Mouse (Mus musculus) testis, adult 2 months (tissue): ENCODE measurements around the gene Slc7a8. TPM values are rescaled to one million over a fixed set of nuclear protein-coding genes. Genes with fewer than 3 reads are reported as not detected.

Experiments
- H3K27ac ChIP-seq: fragments of 200-500 bp; 2 replicates; pipeline ENCODE4 v1.5.1; 2012; ENCODE audit warnings: low read depth, low read length; ENCODE audit not compliant: control insufficient read depth, insufficient read depth
- H3K27me3 ChIP-seq: fragments of 200-500 bp; 2 replicates; pipeline ENCODE4 v1.6.1; 2012; ENCODE audit warnings: mild to moderate bottlenecking, low read length, moderate library complexity; ENCODE audit not compliant: control insufficient read depth, insufficient read depth
- H3K36me3 ChIP-seq: fragments of 200-500 bp; 2 replicates; pipeline ENCODE4 v1.6.1; 2012; ENCODE audit warnings: mild to moderate bottlenecking, low read length; ENCODE audit not compliant: control insufficient read depth, insufficient read depth
- H3K4me1 ChIP-seq: fragments of 200-500 bp; 2 replicates; pipeline ENCODE4 v1.6.1; 2012; ENCODE audit warnings: low read length; ENCODE audit not compliant: control insufficient read depth, insufficient read depth
- H3K4me3 ChIP-seq: fragments of 200-500 bp; 2 replicates; pipeline ENCODE4 v1.5.1; 2012; ENCODE audit warnings: low read depth, mild to moderate bottlenecking, low read length, moderate library complexity, mixed read lengths; ENCODE audit not compliant: control insufficient read depth
- CTCF ChIP-seq: fragments of 200-500 bp; IDR thresholded peaks from 2 replicates; pipeline ENCODE4 v1.5.1; 2012; ENCODE audit warnings: low read depth, mild to moderate bottlenecking, inconsistent platforms, low read length, moderate library complexity; ENCODE audit not compliant: control insufficient read depth, insufficient read depth, insufficient replicate concordance
- POLR2A ChIP-seq: fragments of 200-500 bp; IDR thresholded peaks from 2 replicates; pipeline ENCODE4 v1.6.1; 2012; ENCODE audit warnings: low read depth, mild to moderate bottlenecking, inconsistent platforms, low read length, moderate library complexity; ENCODE audit not compliant: control insufficient read depth
- polyA plus RNA-seq: library from polyadenylated mRNA; depleted of rRNA; stranded (reverse); fragments of >200 nt; gene quantifications from 2 replicates; pipeline ENCODE4 v1.2.3, GENCODE M21; 2012

Slc7a8 gene
- polyA plus RNA-seq, 1 experiment = 27.5 TPM

DNA sequence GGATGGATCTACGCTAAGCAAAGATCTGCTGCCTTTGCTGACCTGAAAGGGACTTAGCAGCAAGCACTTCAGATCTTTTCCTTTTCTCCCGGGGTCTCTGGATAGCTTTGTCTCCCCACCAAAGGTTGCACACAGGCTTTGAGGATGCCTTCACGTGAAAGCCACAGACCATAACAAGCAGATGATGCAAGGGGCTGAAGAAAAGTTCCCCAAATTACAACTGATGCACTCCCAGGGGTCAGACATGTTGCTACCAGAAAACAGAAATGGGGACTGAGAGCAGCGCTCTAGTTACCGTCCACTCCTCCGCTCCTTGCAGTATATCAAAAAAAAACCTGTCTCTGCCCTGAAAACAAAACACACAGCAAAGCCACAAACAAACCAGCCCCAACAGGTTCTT, 10.4 kb upstream of the Slc7a8 start:
- Histone ChIP-seq H3K36me3 (no peaks in the 10 kb centered on the region), H3K27me3 (no peaks in the 10 kb centered on the region), H3K4me3 (no peak overlapping the region), H3K4me1 (no peaks in the 10 kb centered on the region), H3K27ac (no peak overlapping the region)
- TF ChIP-seq CTCF = no peak
- no peak for TF ChIP-seq POLR2A

DNA sequence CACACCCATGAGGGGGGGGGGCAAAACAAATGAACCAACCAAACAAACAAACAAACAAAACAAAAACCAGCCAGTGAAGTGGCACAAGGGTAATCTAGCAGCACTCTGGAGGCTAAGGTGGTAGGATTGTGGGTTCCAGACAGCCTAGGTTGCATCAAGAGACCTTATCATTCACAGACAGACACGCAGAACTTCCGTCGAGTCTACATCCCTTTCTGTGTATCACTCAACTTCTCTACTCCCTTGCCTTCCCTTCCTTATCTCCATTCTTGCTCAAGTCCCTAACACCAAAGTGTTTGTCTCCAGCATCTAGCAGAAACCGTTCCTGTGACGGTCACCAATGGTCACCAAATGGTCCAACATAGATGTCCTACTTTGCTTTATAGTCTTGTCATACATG, 6.5 kb upstream of the Slc7a8 start:
- TF ChIP-seq POLR2A (no peak), CTCF (no peak)
- H3K27me3 ChIP-seq = no peaks in the 10 kb centered on the region
- no peak overlapping the region for H3K4me3 ChIP-seq
- no peaks in the 10 kb centered on the region for H3K36me3 ChIP-seq
- H3K27ac ChIP-seq = no peak overlapping the region
- H3K4me1 ChIP-seq = 0 out of 2 replicates have a peak, but pooled peaks cover 2% of the 10 kb centered on the region

- H3K27me3 ChIP-seq = no peaks in the 10 kb centered on the region
- H3K4me1 ChIP-seq = 0 out of 2 replicates have a peak, but pooled peaks cover 2% of the 10 kb centered on the region
- H3K4me3 ChIP-seq = no peak overlapping the region
- H3K27ac ChIP-seq = no peak overlapping the region
- TF ChIP-seq CTCF (peak; percentile 91), POLR2A (no peak)
- H3K36me3 ChIP-seq = no peaks in the 10 kb centered on the region
Observed at GRCm38 (mm10) chr14:54787226-54787625, 5.5 kb upstream of the Slc7a8 start.

DNA sequence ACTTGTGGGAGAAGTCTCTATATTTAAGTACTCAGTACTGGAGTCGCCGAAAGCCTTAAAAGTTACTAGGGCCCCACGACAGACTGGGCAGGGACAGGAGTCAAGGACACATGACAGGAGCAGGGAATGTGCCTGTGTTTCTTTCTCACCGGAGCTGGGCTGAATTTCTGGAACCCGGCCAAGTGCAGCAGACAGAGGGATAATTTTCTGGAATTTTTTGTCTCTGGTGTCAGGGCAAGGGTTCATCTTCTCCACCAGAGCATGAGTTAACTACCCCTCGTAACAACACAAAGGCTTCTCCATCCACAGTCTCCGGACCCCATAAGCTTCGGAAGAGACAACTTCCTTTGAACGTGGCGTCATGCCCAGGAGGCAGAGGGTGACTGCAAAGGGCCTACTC, 4.7 kb upstream of the Slc7a8 start:
- Histone ChIP-seq H3K4me1 (peaks cover 6% of the 10 kb centered on the region; the same call in 1 of the 2 replicates), H3K27me3 (no peaks in the 10 kb centered on the region), H3K4me3 (peak overlapping the region; percentile 17), H3K36me3 (no peaks in the 10 kb centered on the region), H3K27ac (no peak overlapping the region)
- TF ChIP-seq CTCF = no peak
- TF ChIP-seq POLR2A = no peak

- Histone ChIP-seq H3K36me3 (no peaks in the 10 kb centered on the region), H3K4me1 (peaks cover 7% of the 10 kb centered on the region), H3K27me3 (no peaks in the 10 kb centered on the region), H3K27ac (no peak overlapping the region), H3K4me3 (no peak overlapping the region)
- no peak for TF ChIP-seq POLR2A
- TF ChIP-seq CTCF = peak; percentile 88; the same call in 1 of the 2 replicates
Observed at GRCm38 (mm10) chr14:54785898-54786297, 4.2 kb upstream of the Slc7a8 start.

DNA sequence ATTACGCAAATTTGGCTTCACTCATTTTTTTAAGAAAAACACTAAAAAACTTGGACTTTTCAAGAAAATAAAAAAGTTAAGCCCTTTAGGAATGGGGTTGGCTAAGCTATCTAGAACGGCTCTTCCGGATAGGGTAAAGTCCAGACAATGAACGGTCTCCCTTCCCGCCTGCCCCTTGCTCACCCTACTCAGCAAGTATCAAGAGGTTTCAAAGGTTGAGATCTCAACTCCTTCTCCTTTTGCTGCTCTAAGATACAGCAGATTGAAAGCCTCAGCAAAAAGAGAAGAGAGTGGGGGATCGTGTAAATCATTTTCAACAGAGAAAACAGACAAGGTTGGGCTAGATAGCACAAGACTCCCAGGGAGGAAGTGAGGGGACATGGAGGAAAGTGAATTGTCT, 1.2 kb upstream of the Slc7a8 start:
- peaks cover 9% of the 10 kb centered on the region for H3K4me1 ChIP-seq
- no peaks in the 10 kb centered on the region for H3K27me3 ChIP-seq
- H3K4me3 ChIP-seq = no peak overlapping the region
- TF ChIP-seq POLR2A (no peak), CTCF (no peak)
- H3K36me3 ChIP-seq = no peaks in the 10 kb centered on the region
- no peak overlapping the region for H3K27ac ChIP-seq

- TF ChIP-seq POLR2A = peak; percentile 63
- TF ChIP-seq CTCF = no peak
- peaks cover 7% of the 10 kb centered on the region for H3K4me1 ChIP-seq
- no peaks in the 10 kb centered on the region for H3K27me3 ChIP-seq
- no peaks in the 10 kb centered on the region for H3K36me3 ChIP-seq
- peak overlapping the region; percentile 88 for H3K4me3 ChIP-seq
- peak overlapping the region; percentile 62; the same call in 1 of the 2 replicates for H3K27ac ChIP-seq
Observed at GRCm38 (mm10) chr14:54780836-54781609, 723 bp downstream of the Slc7a8 start.

GRCm38 (mm10) chr14:54780084-54780483, 1.7 kb downstream of the Slc7a8 start:
- Histone ChIP-seq H3K4me3 (peak overlapping the region; percentile 50), H3K27me3 (no peaks in the 10 kb centered on the region), H3K36me3 (no peaks in the 10 kb centered on the region), H3K27ac (peak overlapping the region; percentile 55; the same call in 1 of the 2 replicates), H3K4me1 (peaks cover 7% of the 10 kb centered on the region)
- TF ChIP-seq CTCF (no peak), POLR2A (no peak)
